Mouse (Mus musculus) heart, adult 2 months (tissue): ENCODE measurements around the gene Pkp4. TPM values are rescaled to one million over a fixed set of nuclear protein-coding genes. Genes with fewer than 3 reads are reported as not detected.
A peak's percentile ranks its signal among the peaks of the same experiment; 100 is the strongest.

ENCODE experiments used
- DNase-seq, 2 experiments: peaks; one replicate each; pipeline ENCODE4 v3.0.0; 2021
- H3K27ac ChIP-seq: fragments of 200-600 bp; 2 replicates; pipeline ENCODE4 v1.8.1; 2022
- H3K27me3 ChIP-seq: fragments of 200-500 bp; 2 replicates; pipeline ENCODE4 v1.6.1; 2012; ENCODE audit warnings: mild to moderate bottlenecking, low read length, inconsistent platforms, mixed read lengths; ENCODE audit not compliant: control insufficient read depth, insufficient read depth
- H3K36me3 ChIP-seq: fragments of 200-500 bp; 2 replicates; pipeline ENCODE4 v1.6.1; 2012; ENCODE audit warnings: low read length, inconsistent platforms; ENCODE audit not compliant: control insufficient read depth, insufficient read depth
- H3K4me1 ChIP-seq: fragments of 200-500 bp; 2 replicates; pipeline ENCODE4 v1.6.1; 2011; ENCODE audit warnings: low read length; ENCODE audit not compliant: control insufficient read depth, insufficient read depth
- H3K4me3 ChIP-seq: fragments of 200-600 bp; 2 replicates; pipeline ENCODE4 v1.8.1; 2022
- H3K79me2 ChIP-seq: fragments of 200-500 bp; replicated peaks from 2 replicates; pipeline ENCODE4 v1.6.1; 2012; ENCODE audit warnings: mild to moderate bottlenecking, inconsistent platforms, low read length, moderate library complexity, mixed read lengths; ENCODE audit not compliant: control insufficient read depth, insufficient read depth
- H3K9ac ChIP-seq: fragments of 200-500 bp; 2 replicates; pipeline ENCODE4 v1.6.1; 2012; ENCODE audit warnings: low read depth, mild to moderate bottlenecking, control low read depth, inconsistent platforms, low read length, mixed read lengths
- CTCF ChIP-seq: fragments of 200-600 bp; IDR thresholded peaks from 2 replicates; pipeline ENCODE4 v1.8.1; 2022; ENCODE audit warnings: antibody characterized with exemption, mild to moderate bottlenecking, moderate library complexity
- EP300 ChIP-seq: fragments of 200-500 bp; IDR thresholded peaks from 2 replicates; pipeline ENCODE4 v1.6.1; 2011; ENCODE audit warnings: low read depth, low read length, control low read depth; ENCODE audit not compliant: insufficient read depth
- POLR2A ChIP-seq: fragments of 200-500 bp; IDR thresholded peaks from 2 replicates; pipeline ENCODE4 v1.6.1; 2011; ENCODE audit warnings: mild to moderate bottlenecking, low read depth, low read length, control low read depth; ENCODE audit not compliant: insufficient read depth
- WGBS: fragments of 180-500 bp; shearing (Covaris S2); methylation state at CpG from one replicate; pipeline ENCODE4 v1.1.7; 2018; 5-methylcytosine and 5-hydroxymethylcytosine counted together
- intact Hi-C: fragments of 180-260 bp; cut with DNase I; formaldehyde crosslinking; loops from one replicate; pipeline ENCODE4 v1.15.1; 2025
- polyA plus RNA-seq: library from polyadenylated mRNA; depleted of rRNA; stranded (reverse); fragments of >200 nt; gene quantifications from 2 replicates; pipeline ENCODE4 v1.2.3, GENCODE M21; 2012
- total RNA-seq, 2 experiments: library from RNA; stranded (reverse); gene quantifications; 2 replicates each; pipeline ENCODE4 v1.2.3; 2021

The Pkp4 gene
- total and polyA plus RNA-seq, 3 experiments, result 61.5 to 174 (median 152) TPM

DNA sequence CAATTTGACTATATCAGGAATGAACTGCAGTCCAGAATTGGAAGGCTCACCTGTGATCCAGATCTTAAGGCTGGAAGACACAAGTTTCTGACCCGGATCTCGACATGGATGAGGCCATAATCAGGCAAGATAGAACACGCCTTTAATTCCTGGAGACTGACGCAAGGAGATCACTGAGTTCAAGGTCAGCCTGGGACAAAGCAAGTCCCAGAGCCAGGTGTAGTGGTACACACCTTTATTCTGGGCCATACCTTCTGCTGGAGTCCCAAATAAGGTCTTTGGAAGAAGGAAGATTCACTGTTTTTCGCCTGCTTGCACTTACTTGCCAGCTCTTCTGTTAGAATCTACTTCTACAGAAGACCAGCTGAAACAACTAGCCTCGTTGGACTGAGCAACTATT, 26.3 kb downstream of the Pkp4 start:
- Histone ChIP-seq H3K9ac (no peak overlapping the region), H3K27ac (no peak overlapping the region), H3K27me3 (no peaks in the 10 kb centered on the region), H3K36me3 (peaks cover 5% of the 10 kb centered on the region; the same call in 1 of the 2 replicates), H3K4me1 (peaks cover 15% of the 10 kb centered on the region), H3K79me2 (peaks cover 7% of the 10 kb centered on the region), H3K4me3 (no peak overlapping the region)
- intact Hi-C loops, result no loop called here
- no peak for DNase-seq
- 94% methylated on average over 6 of the region's 6 CpGs for WGBS
- TF ChIP-seq EP300 (no peak), CTCF (no peak), POLR2A (no peak)

DNA sequence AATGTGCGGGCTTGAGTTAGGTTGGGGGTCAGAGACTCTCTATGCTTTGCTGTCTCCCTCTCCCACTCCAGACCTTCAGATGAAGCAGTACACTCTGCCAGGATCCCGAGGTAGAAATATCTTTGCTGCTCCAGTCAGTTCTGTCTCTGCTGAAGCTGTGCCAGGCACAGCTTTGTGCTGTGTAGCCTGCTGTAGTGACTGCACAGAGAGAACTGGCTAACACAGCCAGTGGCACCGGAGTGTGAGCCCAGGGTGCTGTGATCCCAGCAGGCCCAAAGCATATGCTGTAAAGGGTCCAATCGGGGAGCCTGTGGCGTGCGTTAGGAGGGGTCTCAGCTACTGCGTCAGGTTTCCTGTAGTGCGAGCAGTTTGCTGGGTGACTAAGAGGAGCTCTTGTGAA, 27.7 kb downstream of the Pkp4 start:
- 76% methylated on average over 8 of the region's 8 CpGs for WGBS
- no peak overlapping the region; the same call in none of the 2 replicates for H3K27ac ChIP-seq
- intact Hi-C loops, result no loop called here
- no peak overlapping the region for H3K4me3 ChIP-seq
- TF ChIP-seq POLR2A (no peak), EP300 (no peak), CTCF (no peak)
- peaks cover 7% of the 10 kb centered on the region; the same call in 1 of the 2 replicates for H3K36me3 ChIP-seq
- H3K9ac ChIP-seq, result no peak overlapping the region
- H3K79me2 ChIP-seq, result peaks cover 6% of the 10 kb centered on the region
- peaks cover 16% of the 10 kb centered on the region for H3K4me1 ChIP-seq
- DNase-seq, result peak in 1 of 2 experiments; percentile 29
- H3K27me3 ChIP-seq, result no peaks in the 10 kb centered on the region

DNA sequence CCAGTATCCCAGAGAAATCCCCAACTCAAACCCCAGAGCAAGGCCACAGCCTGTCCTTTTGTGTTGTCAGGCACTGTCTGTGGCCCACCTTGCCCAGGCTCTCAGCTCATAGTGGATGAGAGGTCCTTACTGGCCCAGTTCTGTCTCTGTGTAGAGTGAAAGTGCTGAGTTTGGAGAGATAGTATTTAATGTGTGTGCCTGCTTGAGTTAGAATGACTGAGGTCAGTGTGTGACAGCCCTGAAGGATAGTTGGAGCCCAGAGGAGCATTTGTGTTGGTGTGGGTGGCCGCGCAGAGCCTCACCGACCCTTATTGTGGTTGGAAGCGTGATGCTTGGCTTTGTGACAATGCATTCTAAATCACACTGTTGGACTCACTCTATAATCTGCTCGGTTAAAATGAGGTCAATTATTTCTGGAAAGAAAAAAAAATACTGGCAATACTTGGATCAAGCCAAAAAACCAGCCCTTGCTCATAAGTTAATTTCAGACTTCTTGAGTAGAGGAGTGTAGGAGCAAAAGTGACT, 29.1 kb downstream of the Pkp4 start:
- peaks cover 5% of the 10 kb centered on the region; the same call in 1 of the 2 replicates for H3K36me3 ChIP-seq
- peak overlapping the region; percentile 59; the same call in 1 of the 2 replicates for H3K27ac ChIP-seq
- intact Hi-C loops, result no loop called here
- 22% methylated on average over 5 of the region's 5 CpGs for WGBS
- TF ChIP-seq POLR2A (no peak), EP300 (no peak), CTCF (no peak)
- H3K4me1 ChIP-seq, result peaks cover 17% of the 10 kb centered on the region
- H3K79me2 ChIP-seq, result peaks cover 3% of the 10 kb centered on the region
- no peak for DNase-seq
- H3K27me3 ChIP-seq, result no peaks in the 10 kb centered on the region
- no peak overlapping the region for H3K9ac ChIP-seq
- no peak overlapping the region for H3K4me3 ChIP-seq

DNA sequence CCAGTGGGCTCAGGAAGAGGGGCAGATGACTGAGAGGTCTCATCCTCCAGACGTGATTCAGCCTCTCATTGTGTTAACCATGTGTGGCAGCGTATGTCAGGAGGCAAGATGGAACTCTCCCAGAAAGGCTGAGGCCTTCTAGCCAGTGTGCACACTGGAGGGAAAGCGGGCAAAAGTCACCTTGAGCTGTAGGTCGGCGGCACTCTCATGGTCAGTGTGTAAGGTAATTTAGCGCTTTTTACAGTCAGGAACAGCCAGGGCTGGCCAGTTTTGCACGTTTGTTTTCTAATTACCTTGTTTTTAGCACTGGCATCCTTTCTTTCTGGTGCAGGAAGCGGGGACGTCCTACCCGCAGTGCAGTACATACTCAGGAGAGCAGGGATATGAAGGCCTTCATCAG, 29.5 kb downstream of the Pkp4 start:
- H3K79me2 ChIP-seq, result peaks cover 3% of the 10 kb centered on the region
- peak overlapping the region; percentile 59; the same call in 1 of the 2 replicates for H3K27ac ChIP-seq
- intact Hi-C loops, result no loop called here
- DNase-seq, result no peak
- H3K4me3 ChIP-seq, result no peak overlapping the region
- peaks cover 15% of the 10 kb centered on the region; the same call in 1 of the 2 replicates for H3K4me1 ChIP-seq
- H3K9ac ChIP-seq, result no peak overlapping the region
- peaks cover 6% of the 10 kb centered on the region; the same call in 1 of the 2 replicates for H3K36me3 ChIP-seq
- 66% methylated on average over 10 of the region's 10 CpGs for WGBS
- no peaks in the 10 kb centered on the region for H3K27me3 ChIP-seq
- TF ChIP-seq CTCF (no peak), POLR2A (no peak), EP300 (no peak)

DNA sequence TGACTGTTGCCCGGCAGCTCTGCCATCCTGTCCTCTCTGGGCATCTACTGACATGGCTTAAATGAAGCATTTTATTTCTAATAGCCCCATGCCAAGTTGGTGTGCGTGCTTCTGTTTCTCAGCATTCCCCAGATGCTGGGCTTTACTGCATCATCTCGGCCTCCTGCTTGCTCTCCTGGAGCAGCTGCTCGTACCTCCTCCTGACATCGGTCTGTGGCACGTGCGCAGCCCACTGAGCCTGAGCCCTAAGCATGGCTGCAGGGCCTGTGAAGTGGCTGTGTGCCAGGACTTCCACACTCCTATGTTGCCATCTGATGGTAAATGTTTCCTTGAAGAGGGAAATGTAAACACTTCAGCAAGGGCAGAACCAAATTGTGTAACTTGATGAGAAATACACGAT, 30.8 kb downstream of the Pkp4 start:
- WGBS, result 88% methylated on average over 8 of the region's 8 CpGs
- peaks cover 3% of the 10 kb centered on the region for H3K79me2 ChIP-seq
- no peak for DNase-seq
- peaks cover 11% of the 10 kb centered on the region; the same call in 1 of the 2 replicates for H3K36me3 ChIP-seq
- intact Hi-C loops, result no loop called here
- H3K4me3 ChIP-seq, result no peak overlapping the region
- peaks cover 15% of the 10 kb centered on the region; the same call in 1 of the 2 replicates for H3K4me1 ChIP-seq
- no peak overlapping the region for H3K9ac ChIP-seq
- no peak overlapping the region for H3K27ac ChIP-seq
- no peak for TF ChIP-seq EP300
- TF ChIP-seq CTCF, result no peak
- TF ChIP-seq POLR2A, result no peak
- no peaks in the 10 kb centered on the region for H3K27me3 ChIP-seq

DNA sequence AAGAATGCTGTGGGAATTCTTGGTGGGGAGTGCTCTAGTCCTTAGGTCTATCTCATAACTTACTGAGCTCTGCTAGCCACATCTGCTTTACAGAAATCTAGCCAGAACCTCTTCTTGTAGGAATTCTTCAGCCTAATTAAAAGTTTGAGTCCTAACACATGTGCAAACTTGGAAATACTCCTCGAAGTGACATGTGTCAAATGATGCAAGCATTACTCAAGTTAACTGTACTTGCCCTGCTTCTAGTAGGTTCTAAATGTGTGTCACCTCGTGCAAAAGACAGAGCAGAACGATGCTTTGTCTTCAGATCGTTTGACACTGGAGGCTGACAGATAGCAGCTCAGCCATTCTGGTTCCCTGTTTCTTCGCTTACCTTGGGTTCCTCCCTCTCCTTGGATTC, 32.5 kb downstream of the Pkp4 start:
- intact Hi-C loops, result no loop called here
- no peak overlapping the region for H3K27ac ChIP-seq
- no peak for DNase-seq
- peaks cover 10% of the 10 kb centered on the region; the same call in 1 of the 2 replicates for H3K36me3 ChIP-seq
- H3K9ac ChIP-seq, result no peak overlapping the region
- H3K4me3 ChIP-seq, result no peak overlapping the region
- TF ChIP-seq CTCF (no peak), EP300 (no peak), POLR2A (no peak)
- H3K4me1 ChIP-seq, result peaks cover 14% of the 10 kb centered on the region; the same call in 1 of the 2 replicates
- 53% methylated on average over 5 of the region's 5 CpGs for WGBS
- peaks cover 4% of the 10 kb centered on the region; the same call in 1 of the 2 replicates for H3K79me2 ChIP-seq
- H3K27me3 ChIP-seq, result no peaks in the 10 kb centered on the region
